Mouse (Mus musculus) CD4-positive helper T cell, adult 2 months (primary cell): Measurements from ENCODE around the gene Olfr535.
"Not testable (repeated sequence)": the region's sequence is repeated elsewhere in the genome, so short reads cannot be mapped to it uniquely, and the experiment has no call there.

Experiments used
- DNase-seq: peaks from one replicate; pipeline ENCODE4 v3.0.0-alpha.2; 2012; ENCODE audit warnings: low read depth, missing footprints, low spot score

Olfr535 gene

GRCm38 (mm10) chr7:140483916-140484315 lies at the start of gene Olfr535:
Olfr535 (plus strand) TSS chr7:140484216.
- DNase-seq: no peak

GRCm38 (mm10) chr7:140443141-140443540 lies 40.9 kb upstream of the Olfr535 start:
- no peak for DNase-seq

GRCm38 (mm10) chr7:140463070-140463469 lies 20.9 kb upstream of the Olfr535 start, which contains the start of gene Olfr533:
Olfr533 (plus strand) TSS chr7:140463370.
- DNase-seq: not testable (repeated sequence)

- DNase-seq: no peak
Observed at GRCm38 (mm10) chr7:140477886-140478285, 6.1 kb upstream of the Olfr535 start.

- DNase-seq: no peak
Observed at GRCm38 (mm10) chr7:140478733-140479132, 5.3 kb upstream of the Olfr535 start.

GRCm38 (mm10) chr7:140488981-140489380 lies 5.0 kb downstream of the Olfr535 start:
- DNase-seq: no peak

- DNase-seq: no peak
Observed at GRCm38 (mm10) chr7:140494231-140494630, 10.2 kb downstream of the Olfr535 start.

- DNase-seq: no peak
Observed at GRCm38 (mm10) chr7:140494702-140495101, 10.7 kb downstream of the Olfr535 start.

GRCm38 (mm10) chr7:140507346-140508021 lies 23.5 kb downstream of the Olfr535 start, which contains the start of gene Olfr536:
Olfr536 (minus strand) TSS chr7:140507396.
- not testable (repeated sequence) for DNase-seq

GRCm38 (mm10) chr7:140539746-140540145 lies 55.7 kb downstream of the Olfr535 start:
- DNase-seq: no peak
